Mouse (Mus musculus) CD8-positive naive resting alpha-beta T cell, adult 57 days (primary cell): Measurements from ENCODE around the gene Dpy19l3. TPM values are rescaled to one million over a fixed set of nuclear protein-coding genes. Genes with fewer than 3 reads are reported as not detected.

Experiments used
- total RNA-seq: library from RNA; stranded (reverse); gene quantifications from one replicate; pipeline ENCODE4 v1.2.4, GENCODE M21; 2023

The Dpy19l3 gene
- 46.0 TPM for total RNA-seq

DNA sequence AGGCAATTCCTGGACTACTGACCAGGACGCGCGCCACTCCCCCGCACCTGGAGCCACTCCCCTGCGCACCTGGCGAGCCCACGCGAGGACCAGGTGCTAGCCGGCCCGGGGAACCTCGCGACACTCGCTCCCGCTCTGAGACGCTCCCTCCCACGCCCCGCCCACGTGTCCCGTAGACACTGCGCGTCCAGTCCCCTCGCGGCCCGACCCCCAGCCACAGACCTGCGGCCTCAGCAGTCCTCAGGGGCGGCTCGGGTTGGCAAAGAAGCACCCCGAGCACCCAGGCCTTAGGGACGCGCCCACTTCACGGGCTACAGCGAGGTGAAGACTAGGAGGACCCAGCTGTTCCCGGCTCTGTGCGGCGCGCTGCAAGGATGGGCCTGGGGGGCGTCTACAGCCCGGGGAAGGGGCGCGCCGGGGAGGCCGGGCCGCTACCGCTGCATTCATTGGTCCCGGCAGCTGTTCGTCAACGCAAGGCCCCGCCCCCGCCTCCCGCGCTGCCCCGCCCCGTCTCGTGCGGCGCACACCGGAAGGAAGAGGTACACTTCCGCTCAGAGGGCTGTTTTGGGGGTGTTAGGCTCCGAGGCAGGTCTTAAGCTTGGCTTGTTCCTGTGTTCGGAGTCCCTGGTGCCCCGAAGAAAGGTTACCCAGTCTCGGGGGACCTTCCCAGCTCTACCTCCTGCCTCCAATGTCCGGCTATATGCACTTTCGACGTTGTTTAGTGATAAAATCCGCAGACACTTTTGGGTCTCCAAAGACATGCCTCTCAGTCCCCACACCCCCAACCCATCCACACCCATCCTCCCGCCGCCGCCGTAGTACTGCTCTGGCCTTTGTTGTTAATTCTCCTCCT lies at the start of gene Dpy19l3:
Dpy19l3 (minus strand) TSS at position 422 of the 853 bp plus-strand sequence.

DNA sequence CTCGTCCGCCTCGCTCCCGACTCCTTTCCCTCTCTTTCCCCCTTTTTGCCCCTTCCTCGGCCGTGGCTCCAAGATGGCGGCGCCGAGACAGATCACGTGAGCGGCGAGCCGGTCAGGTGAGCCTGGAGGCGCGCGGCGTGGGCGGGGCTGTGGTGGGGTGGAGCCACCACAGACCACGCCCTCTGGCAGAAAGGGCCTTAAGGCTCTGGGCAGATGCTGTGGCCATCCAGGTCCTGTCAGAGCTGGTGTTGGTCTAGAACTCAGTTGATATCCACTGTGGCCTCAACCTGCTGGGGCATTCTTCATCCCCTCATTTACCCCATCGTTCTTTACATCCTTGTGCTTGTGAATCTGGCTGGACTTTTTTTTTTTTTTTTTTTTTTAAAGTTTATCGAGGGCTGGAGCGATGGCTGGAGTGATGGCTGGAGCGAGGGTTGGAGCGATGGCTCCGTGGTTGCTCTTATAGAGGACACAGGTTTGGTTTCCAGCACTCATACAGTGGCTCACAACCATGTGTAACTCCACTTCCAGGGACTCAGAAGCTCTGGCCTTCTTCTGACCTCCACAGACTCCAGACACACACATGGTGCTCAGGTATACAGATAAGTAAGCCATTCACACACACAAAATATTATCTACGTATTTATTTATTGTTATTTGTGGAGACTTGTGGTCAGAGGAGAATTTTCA lies 48.8 kb upstream of the Dpy19l3 start, which contains the start of gene Zfp507:
Zfp507 (minus strand) TSS at position 98 of the 690 bp plus-strand sequence.

DNA sequence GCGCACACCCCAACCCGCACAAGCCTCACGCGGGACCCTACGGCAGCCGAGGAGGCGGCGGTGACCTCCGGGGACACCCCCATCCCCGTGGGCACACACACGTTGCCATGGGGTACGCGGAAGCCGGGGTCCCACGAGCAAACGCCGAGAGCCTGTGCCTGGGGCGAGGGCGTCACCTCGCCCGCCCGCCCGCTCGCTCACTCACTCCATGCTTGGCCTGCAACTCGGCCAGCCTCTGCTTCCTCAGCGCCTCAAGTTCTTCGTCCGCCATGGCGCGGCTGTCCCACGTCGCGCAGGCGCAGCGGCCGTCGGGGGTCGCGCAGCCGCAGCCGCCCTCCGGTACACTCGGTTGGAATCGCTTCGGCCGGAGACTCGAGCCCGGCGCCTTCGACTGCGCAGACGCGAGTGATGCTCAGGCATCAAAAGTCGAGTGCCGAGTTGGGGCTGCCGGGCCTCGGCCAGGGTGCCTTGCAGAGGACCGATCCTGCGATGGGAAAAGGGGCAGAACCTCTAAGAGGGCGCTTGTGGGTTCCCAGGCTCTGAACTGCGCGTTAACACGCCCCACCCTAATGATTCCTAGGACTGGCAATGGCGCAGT lies 107.1 kb downstream of the Dpy19l3 start, which contains the start of gene Pdcd5:
Pdcd5 (minus strand) TSS at position 421 of the 598 bp plus-strand sequence.

Other genes with a start within 250 kb of the Dpy19l3 start
- not detected for gene Tdrd12, start 216.7 kb downstream of the Dpy19l3 start, total RNA-seq
- gene Nudt19, start 198.2 kb downstream of the Dpy19l3 start, total RNA-seq = 20.5 TPM
- gene Rgs9bp, start 168.9 kb downstream of the Dpy19l3 start, total RNA-seq = 0.15 TPM
- gene Ankrd27, start 168.2 kb downstream of the Dpy19l3 start, total RNA-seq = 43.8 TPM
- 49.2 TPM for gene Pdcd5, start 106.9 kb downstream of the Dpy19l3 start, total RNA-seq
- 71.2 TPM for gene Zfp507, start 48.5 kb upstream of the Dpy19l3 start, total RNA-seq